Mouse (Mus musculus) liver, adult 2 months (tissue): Measurements from ENCODE around the gene Lgi1. TPM values are rescaled to one million over a fixed set of nuclear protein-coding genes. Genes with fewer than 3 reads are reported as not detected.

Source experiments
- DNase-seq: peaks from one replicate; pipeline ENCODE4 v3.0.0-alpha.2; 2011; ENCODE audit warnings: low read depth, low spot score; ENCODE audit errors: extremely low read depth
- H3K27ac ChIP-seq: fragments of 200-500 bp; replicated peaks from 2 replicates; pipeline ENCODE4 v1.5.1; 2012; ENCODE audit warnings: low read depth, mild to moderate bottlenecking, control low read depth, inconsistent platforms, low read length; ENCODE audit not compliant: insufficient read depth
- H3K27me3 ChIP-seq: fragments of 200-500 bp; 2 replicates; pipeline ENCODE4 v1.6.1; 2012; ENCODE audit warnings: mild to moderate bottlenecking, moderate library complexity, low read length, inconsistent platforms; ENCODE audit not compliant: control insufficient read depth, insufficient read depth
- H3K36me3 ChIP-seq: fragments of 200-500 bp; 2 replicates; pipeline ENCODE4 v1.6.1; 2012; ENCODE audit warnings: low read length, inconsistent platforms; ENCODE audit not compliant: control insufficient read depth, insufficient read depth
- H3K4me1 ChIP-seq: fragments of 200-500 bp; 2 replicates; pipeline ENCODE4 v1.6.1; 2011; ENCODE audit warnings: low read length; ENCODE audit not compliant: control insufficient read depth, insufficient read depth
- H3K4me3 ChIP-seq: fragments of 200-500 bp; 2 replicates; pipeline ENCODE4 v1.5.1; 2011; ENCODE audit warnings: low read depth, mild to moderate bottlenecking, control low read depth, low read length, moderate library complexity; ENCODE audit not compliant: insufficient read depth
- H3K79me2 ChIP-seq: fragments of 200-500 bp; 2 replicates; pipeline ENCODE4 v1.6.1; 2012; ENCODE audit warnings: inconsistent platforms, mild to moderate bottlenecking, low read length, moderate library complexity; ENCODE audit not compliant: control insufficient read depth, insufficient read depth
- H3K9ac ChIP-seq: fragments of 200-500 bp; 2 replicates; pipeline ENCODE4 v1.6.1; 2012; ENCODE audit warnings: low read depth, mild to moderate bottlenecking, control low read depth, inconsistent platforms, low read length
- CTCF ChIP-seq: fragments of 200-500 bp; IDR thresholded peaks from 2 replicates; pipeline ENCODE4 v1.5.1; 2011; ENCODE audit warnings: low read depth, low read length, control low read depth
- POLR2A ChIP-seq: fragments of 200-500 bp; IDR thresholded peaks from 2 replicates; pipeline ENCODE4 v1.6.1; 2011; ENCODE audit warnings: low read length, control low read depth; ENCODE audit not compliant: insufficient read depth; ENCODE audit errors: extremely low read depth
- WGBS: fragments of 180-500 bp; shearing (Covaris S2); methylation state at CpG from one replicate; pipeline ENCODE4 v1.1.7; 2018; 5-methylcytosine and 5-hydroxymethylcytosine counted together
- polyA plus RNA-seq: library from polyadenylated mRNA; depleted of rRNA; stranded (reverse); fragments of >200 nt; gene quantifications from 2 replicates; pipeline ENCODE4 v1.2.3, GENCODE M21; 2012; rRNA removed
- total RNA-seq: library from RNA; depleted of rRNA; stranded (reverse); fragments of >200 nt; gene quantifications from 2 replicates; pipeline ENCODE4 v1.2.3, GENCODE M21; 2014; rRNA removed

Gene Lgi1
- total and polyA plus RNA-seq, 2 experiments, result not detected

- no peak overlapping the region for H3K4me3 ChIP-seq
- WGBS, result 81% methylated on average over 1 of the region's 1 CpGs
- H3K9ac ChIP-seq, result no peak overlapping the region
- TF ChIP-seq CTCF (no peak), POLR2A (no peak)
- no peak overlapping the region for H3K27ac ChIP-seq
- no peaks in the 10 kb centered on the region for H3K27me3 ChIP-seq
- H3K4me1 ChIP-seq, result peaks cover 3% of the 10 kb centered on the region
- no peaks in the 10 kb centered on the region for H3K79me2 ChIP-seq
- H3K36me3 ChIP-seq, result no peaks in the 10 kb centered on the region
- no peak for DNase-seq
Measured at GRCm38 (mm10) chr19:38354279-38354678, 89.9 kb downstream of the Lgi1 start.

GRCm38 (mm10) chr19:38354819-38355360, 90.6 kb downstream of the Lgi1 start:
- Histone ChIP-seq H3K4me3 (no peak overlapping the region), H3K27me3 (no peaks in the 10 kb centered on the region), H3K9ac (no peak overlapping the region), H3K79me2 (no peaks in the 10 kb centered on the region), H3K4me1 (peaks cover 3% of the 10 kb centered on the region), H3K27ac (no peak overlapping the region), H3K36me3 (no peaks in the 10 kb centered on the region)
- 65% methylated on average over 10 of the region's 10 CpGs for WGBS
- peak; percentile 54 for DNase-seq
- no peak for TF ChIP-seq POLR2A
- TF ChIP-seq CTCF, result peak; percentile 31

GRCm38 (mm10) chr19:38356211-38356828, 92.0 kb downstream of the Lgi1 start:
- DNase-seq, result peak; percentile 62
- peaks cover 3% of the 10 kb centered on the region for H3K4me1 ChIP-seq
- H3K4me3 ChIP-seq, result no peak overlapping the region
- no peak for TF ChIP-seq POLR2A
- no peak for TF ChIP-seq CTCF
- WGBS, result 23% methylated on average over 8 of the region's 8 CpGs
- no peaks in the 10 kb centered on the region for H3K36me3 ChIP-seq
- H3K9ac ChIP-seq, result no peak overlapping the region
- no peak overlapping the region for H3K27ac ChIP-seq
- H3K79me2 ChIP-seq, result no peaks in the 10 kb centered on the region
- no peaks in the 10 kb centered on the region for H3K27me3 ChIP-seq

- H3K4me1 ChIP-seq, result peaks cover 3% of the 10 kb centered on the region
- H3K27me3 ChIP-seq, result no peaks in the 10 kb centered on the region
- peak; percentile 42 for DNase-seq
- no peak for TF ChIP-seq CTCF
- TF ChIP-seq POLR2A, result no peak
- H3K36me3 ChIP-seq, result no peaks in the 10 kb centered on the region
- H3K27ac ChIP-seq, result no peak overlapping the region
- no peaks in the 10 kb centered on the region for H3K79me2 ChIP-seq
- WGBS, result 46% methylated on average over 9 of the region's 9 CpGs
- H3K4me3 ChIP-seq, result no peak overlapping the region
- H3K9ac ChIP-seq, result no peak overlapping the region
Measured at GRCm38 (mm10) chr19:38357956-38358623, 93.8 kb downstream of the Lgi1 start.

GRCm38 (mm10) chr19:38359287-38359686, 95.0 kb downstream of the Lgi1 start:
- Histone ChIP-seq H3K36me3 (no peaks in the 10 kb centered on the region), H3K4me1 (peaks cover 7% of the 10 kb centered on the region), H3K4me3 (no peak overlapping the region), H3K27ac (no peak overlapping the region), H3K27me3 (no peaks in the 10 kb centered on the region), H3K9ac (no peak overlapping the region), H3K79me2 (no peaks in the 10 kb centered on the region)
- TF ChIP-seq CTCF, result no peak
- no peak for TF ChIP-seq POLR2A
- WGBS, result 83% methylated on average over 1 of the region's 1 CpGs
- DNase-seq, result no peak

Other genes starting within 250 kb of the Lgi1 start
- gene Myof, start 221.0 kb upstream of the Lgi1 start, total RNA-seq, result 2.1 TPM in 2 replicates
- gene Myof, start 221.0 kb upstream of the Lgi1 start, polyA plus RNA-seq, result 0.48 and 0.60 TPM in 2 replicates
- gene Cep55, start 209.5 kb upstream of the Lgi1 start, total RNA-seq, result 0.18 and 0.60 TPM in 2 replicates
- 0.05 TPM in 1 of 2 replicates, not detected in the other for gene Cep55, start 209.5 kb upstream of the Lgi1 start, polyA plus RNA-seq
- gene Ffar4, start 167.5 kb upstream of the Lgi1 start, total RNA-seq, result 0.09 and 0.13 TPM in 2 replicates
- gene Ffar4, start 167.5 kb upstream of the Lgi1 start, polyA plus RNA-seq, result 0.58 and 0.83 TPM in 2 replicates
- gene Rbp4, start 139.3 kb upstream of the Lgi1 start, total RNA-seq, result 2,479 and 2,762 TPM in 2 replicates
- gene Rbp4, start 139.3 kb upstream of the Lgi1 start, polyA plus RNA-seq, result 5,105 and 5,134 TPM in 2 replicates
- 1.0 and 2.1 TPM in 2 replicates for gene Pde6c, start 131.8 kb upstream of the Lgi1 start, total RNA-seq
- 0.09 TPM in 1 of 2 replicates, not detected in the other for gene Pde6c, start 131.8 kb upstream of the Lgi1 start, polyA plus RNA-seq
- gene Fra10ac1, start 40.4 kb upstream of the Lgi1 start, total RNA-seq, result 8.2 and 11.9 TPM in 2 replicates
- gene Fra10ac1, start 40.4 kb upstream of the Lgi1 start, polyA plus RNA-seq, result 4.2 TPM in 2 replicates
- gene Slc35g1, start 131.4 kb downstream of the Lgi1 start, total RNA-seq, result 16.3 and 21.2 TPM in 2 replicates
- 4.0 and 4.7 TPM in 2 replicates for gene Slc35g1, start 131.4 kb downstream of the Lgi1 start, polyA plus RNA-seq
- 8.6 and 8.9 TPM in 2 replicates for gene Plce1, start 216.6 kb downstream of the Lgi1 start, total RNA-seq
- 1.7 and 1.9 TPM in 2 replicates for gene Plce1, start 216.6 kb downstream of the Lgi1 start, polyA plus RNA-seq